Mouse (Mus musculus): Measurements from ENCODE around the gene D630023F18Rik.

Gene D630023F18Rik

GRCm38 (mm10) chr1:65112031-65112806 lies 10.8 kb downstream of the D630023F18Rik start:
- in situ Hi-C loops (cut with MboI, MseI): no loop called here

DNA sequence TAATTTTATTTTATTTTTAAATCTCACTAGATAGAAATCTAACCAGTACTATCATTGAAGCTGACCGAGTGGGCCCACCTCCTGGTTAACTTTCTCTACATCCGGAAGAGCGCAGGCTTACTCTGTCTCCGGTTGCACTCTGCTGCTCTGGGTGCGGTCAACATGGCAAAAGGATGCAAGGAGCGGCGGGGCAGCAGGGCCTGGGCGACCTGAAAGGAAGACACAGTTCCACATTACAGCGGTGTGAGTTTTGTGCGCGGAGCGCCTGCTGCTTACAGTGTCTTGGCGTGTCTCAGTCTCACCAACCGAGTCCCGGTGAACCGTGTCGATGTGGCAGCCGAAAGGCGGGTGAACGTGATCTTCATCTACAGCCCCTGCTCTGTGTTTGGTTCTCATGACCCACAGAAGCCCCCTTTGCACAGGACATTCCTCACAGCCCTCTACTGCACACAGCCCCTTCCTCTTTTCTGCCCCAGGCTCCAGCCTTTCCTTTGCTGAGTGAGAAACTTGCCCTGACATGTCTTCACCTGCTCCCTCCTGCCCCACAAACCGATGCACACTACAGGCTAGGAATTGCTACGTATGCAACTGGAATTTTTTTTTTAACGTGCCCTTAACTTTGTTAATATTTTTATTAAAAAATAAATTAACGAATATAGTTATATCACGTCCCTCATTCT lies 13.1 kb downstream of the D630023F18Rik start:
- in situ Hi-C loops (cut with MboI, MseI): no loop called here

DNA sequence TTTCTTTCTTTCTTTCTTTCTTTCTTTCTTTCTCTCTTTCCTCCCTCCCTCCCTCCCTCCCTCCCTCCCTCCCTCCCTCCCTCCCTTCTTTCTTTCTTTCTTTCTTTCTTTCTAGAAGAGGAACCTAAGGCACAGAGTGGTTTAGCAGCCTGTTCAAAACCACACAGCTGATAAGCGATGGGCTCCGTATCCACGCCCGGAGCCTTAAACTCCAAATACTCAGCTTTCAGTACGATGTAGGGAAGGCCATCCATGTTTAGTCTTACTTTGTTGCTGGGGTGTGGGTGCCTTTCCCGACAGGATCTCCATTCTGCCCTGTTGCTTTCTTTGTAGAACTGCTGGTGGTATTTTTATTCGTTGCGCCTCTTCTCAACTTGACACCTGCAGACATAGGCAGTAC lies 13.8 kb downstream of the D630023F18Rik start:
- in situ Hi-C loops (cut with MboI, MseI): no loop called here

- in situ Hi-C loops (cut with MboI, MseI): no loop called here
These were observed 15.2 kb downstream of the D630023F18Rik start for GRCm38 (mm10) chr1:65107654-65108279.

GRCm38 (mm10) chr1:65103273-65103672 lies 19.7 kb downstream of the D630023F18Rik start, which contains the start of gene Cryga:
Gene Cryga (minus strand): TSS chr1:65103373.
- in situ Hi-C loops (cut with MboI, MseI): no loop called here

DNA sequence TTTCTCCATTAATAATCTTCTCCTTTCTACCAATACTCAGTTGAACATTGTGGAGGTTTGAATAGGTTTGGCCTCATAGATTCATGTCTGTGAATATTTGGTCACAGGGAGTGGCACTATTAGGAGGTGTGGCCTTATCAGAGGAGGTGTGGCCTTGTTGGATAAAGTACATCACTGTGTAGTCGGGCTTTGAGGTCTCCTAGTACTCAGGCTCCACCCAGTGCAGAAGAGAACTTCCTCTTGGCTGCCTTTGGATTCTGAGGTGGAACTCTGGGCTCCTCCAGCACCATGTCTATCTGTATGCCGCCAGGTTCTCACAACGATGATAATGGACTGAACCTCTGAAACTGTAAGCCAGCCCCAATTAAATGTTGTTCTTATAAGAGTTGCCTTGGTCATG lies 26.1 kb downstream of the D630023F18Rik start:
- in situ Hi-C loops (cut with MboI, MseI): no loop called here

DNA sequence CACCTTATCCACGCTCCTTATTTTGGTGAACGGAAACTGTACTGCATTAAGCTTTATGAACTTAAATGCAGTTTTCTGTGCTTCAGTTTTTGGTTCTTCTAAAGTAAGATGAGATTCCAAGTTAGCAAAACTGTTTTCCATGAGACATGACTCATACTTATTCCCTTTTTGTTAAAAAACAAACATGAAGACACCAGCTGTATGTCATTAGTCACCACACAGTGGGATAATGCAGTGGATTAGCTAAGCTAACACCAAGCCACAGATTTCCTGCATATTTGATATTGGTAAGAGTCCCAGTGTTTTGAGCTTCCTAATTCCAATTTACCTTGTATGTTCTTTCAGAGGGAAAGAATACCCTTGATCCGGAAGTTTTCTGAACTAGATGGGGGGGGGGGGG lies 31.4 kb downstream of the D630023F18Rik start:
- in situ Hi-C loops (cut with MboI, MseI): no loop called here

DNA sequence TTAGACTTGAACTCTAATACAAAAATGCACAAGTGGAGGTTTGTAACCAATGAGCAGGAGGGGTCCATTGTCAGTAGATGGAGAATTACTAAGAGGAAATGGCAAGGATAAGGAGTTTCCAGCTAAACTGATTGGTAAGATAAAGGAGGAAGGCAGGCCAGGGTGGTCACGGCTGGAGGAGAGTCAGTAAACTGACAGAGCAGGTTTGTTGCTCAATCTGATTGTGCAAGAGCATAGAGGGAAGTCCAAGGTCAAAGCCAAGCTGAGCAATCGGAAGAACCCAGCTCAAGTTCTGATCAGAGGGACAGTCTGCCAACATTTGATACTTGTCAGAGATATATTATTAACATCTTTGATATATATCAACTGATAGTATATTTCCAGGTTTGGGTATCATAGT lies 32.6 kb downstream of the D630023F18Rik start:
- in situ Hi-C loops (cut with MboI, MseI): no loop called here

- in situ Hi-C loops (cut with MboI, MseI): no loop called here
These were observed 34.3 kb downstream of the D630023F18Rik start for GRCm38 (mm10) chr1:65088567-65089356.

GRCm38 (mm10) chr1:65082188-65082587 lies 40.8 kb downstream of the D630023F18Rik start, which contains the start of gene Crygb:
Gene Crygb (minus strand): TSS chr1:65082288.
- in situ Hi-C loops (cut with MboI, MseI): no loop called here

- in situ Hi-C loops (cut with MboI, MseI): no loop called here
These were observed 47.4 kb downstream of the D630023F18Rik start for GRCm38 (mm10) chr1:65075607-65076006.

GRCm38 (mm10) chr1:65073589-65073988 lies 49.4 kb downstream of the D630023F18Rik start, which contains the start of gene Crygc:
Gene Crygc (minus strand): TSS chr1:65073689.
- in situ Hi-C loops (cut with MboI, MseI): no loop called here

DNA sequence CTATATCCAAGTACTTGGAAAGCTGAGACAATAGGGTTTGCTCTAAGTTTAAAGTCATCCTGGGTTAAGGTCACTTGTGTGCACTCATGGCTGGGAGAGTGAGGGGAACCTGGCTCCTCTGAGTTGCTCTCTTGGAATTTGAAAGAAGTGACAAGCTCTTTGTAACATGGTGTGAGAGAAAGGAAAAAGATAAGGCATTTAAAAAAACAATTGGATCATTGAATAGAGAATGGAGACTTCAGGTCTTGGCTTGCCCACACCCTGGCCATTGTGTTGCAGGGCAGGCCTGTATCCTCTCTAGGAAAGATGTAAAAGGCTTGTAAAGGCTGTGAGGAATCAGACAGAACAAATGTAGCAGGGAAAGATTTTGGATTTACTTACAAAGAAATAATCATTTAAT lies 55.2 kb downstream of the D630023F18Rik start:
- in situ Hi-C loops (cut with MboI, MseI): no loop called here

DNA sequence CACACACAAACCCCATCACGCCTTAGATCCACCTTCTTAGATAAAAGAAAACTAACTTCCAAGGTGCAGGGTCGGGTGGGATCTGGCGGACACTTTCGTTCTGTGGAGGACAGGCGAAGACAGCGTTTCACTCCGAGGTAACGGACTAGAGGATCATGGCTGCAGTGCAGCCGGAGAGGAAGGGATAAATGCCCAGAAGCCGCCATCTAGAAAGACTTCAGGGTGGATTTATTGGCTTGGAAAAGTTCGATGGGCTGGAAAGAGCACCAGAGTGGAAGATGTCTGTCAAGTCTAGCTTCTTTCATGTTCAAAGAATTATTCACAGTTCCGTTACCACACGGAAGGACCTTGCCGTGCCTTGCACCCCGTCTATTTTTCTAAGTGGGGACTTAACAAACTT lies 58.8 kb downstream of the D630023F18Rik start:
- in situ Hi-C loops (cut with MboI, MseI): no loop called here

DNA sequence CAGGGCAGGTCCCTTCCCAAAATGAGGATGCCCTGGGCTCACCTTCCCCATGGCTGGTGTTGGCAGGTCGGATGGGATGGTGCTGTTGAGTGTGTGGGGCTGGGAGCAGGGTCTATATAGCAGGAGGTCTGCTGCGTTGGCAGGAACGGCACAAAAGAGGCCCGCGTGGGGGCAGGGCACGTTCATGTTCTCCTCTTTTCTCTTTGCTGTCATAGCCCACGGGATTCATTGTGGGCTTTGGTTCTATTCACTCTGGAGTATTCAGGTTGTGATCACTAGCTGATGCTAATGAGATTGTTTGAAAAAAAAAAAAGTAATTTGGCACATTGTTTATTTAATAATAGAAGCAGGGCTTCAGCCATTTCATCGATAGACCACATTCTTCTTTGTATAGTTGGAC lies 59.7 kb downstream of the D630023F18Rik start, which contains the start of gene Crygd:
Gene Crygd (minus strand): TSS at position 101 of the 400 bp plus-strand sequence.
- in situ Hi-C loops (cut with MboI, MseI): no loop called here
